Mouse (Mus musculus): ENCODE measurements around the gene Mctp2. TPM values are rescaled to one million over a fixed set of nuclear protein-coding genes. Genes with fewer than 3 reads are reported as not detected.

Gene Mctp2
- polyA plus RNA-seq (2017; shearing (Covaris generic)), result 10 to 100 TPM in 1 of 2 experiments, 1 to 10 TPM in 1; 3.5 to 11.8 TPM

DNA sequence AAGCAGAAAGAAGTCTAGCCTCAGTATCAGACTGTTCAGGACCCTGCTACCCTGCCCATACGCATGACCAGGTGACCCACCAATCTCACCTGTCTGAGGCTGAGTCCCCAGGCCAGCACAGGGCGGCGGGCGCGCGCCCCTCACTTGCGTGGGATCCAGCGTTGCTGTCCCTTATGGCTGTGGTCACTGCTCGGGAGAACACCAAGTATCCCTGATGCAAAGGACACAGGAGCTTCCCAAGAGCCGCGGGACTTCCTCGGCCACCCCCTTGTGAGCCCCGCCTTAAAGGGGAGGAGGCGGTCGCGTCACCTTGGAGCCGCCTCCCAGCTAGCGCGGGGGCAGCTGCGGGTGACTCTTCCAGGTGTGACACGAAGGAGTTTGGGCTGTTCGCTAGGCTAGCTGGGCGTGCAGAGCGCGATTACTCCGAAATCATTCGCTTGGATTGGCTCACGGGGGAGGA lies at the start of gene Mctp2:
Mctp2 (minus strand) TSS at position 227 of the 460 bp plus-strand sequence.

All from inflammation-experienced regulatory T-cells (primary cell).